Mouse (Mus musculus) spleen, adult 2 months (tissue): ENCODE data around the gene Lyzl6.
"Not testable (repeated sequence)": the region's sequence is repeated elsewhere in the genome, so short reads cannot be mapped to it uniquely, and the experiment has no call there.

Experiments
- CTCF ChIP-seq: fragments of 200-500 bp; IDR thresholded peaks from 2 replicates; pipeline ENCODE4 v1.5.1; 2011; ENCODE audit warnings: mild to moderate bottlenecking, inconsistent platforms; ENCODE audit not compliant: insufficient read depth, insufficient read length, insufficient replicate concordance; ENCODE audit errors: extremely low read depth
- POLR2A ChIP-seq: fragments of 200-500 bp; IDR thresholded peaks from 2 replicates; pipeline ENCODE4 v1.6.1; 2011; ENCODE audit warnings: low read depth, low read length, inconsistent platforms

- TF ChIP-seq CTCF: peak; percentile 29; the same call in 1 of the 2 replicates
- TF ChIP-seq POLR2A: not testable (repeated sequence)
Measured at GRCm38 (mm10) chr11:103677042-103677441, 38.4 kb upstream of the Lyzl6 start.
